Mouse (Mus musculus): Measurements from ENCODE around the gene Kif1bp. TPM values are rescaled to one million over a fixed set of nuclear protein-coding genes. Genes with fewer than 3 reads are reported as not detected.

The Kif1bp gene
- polyA plus RNA-seq, 1 experiment from 2014 or later, result 90.4 TPM

DNA sequence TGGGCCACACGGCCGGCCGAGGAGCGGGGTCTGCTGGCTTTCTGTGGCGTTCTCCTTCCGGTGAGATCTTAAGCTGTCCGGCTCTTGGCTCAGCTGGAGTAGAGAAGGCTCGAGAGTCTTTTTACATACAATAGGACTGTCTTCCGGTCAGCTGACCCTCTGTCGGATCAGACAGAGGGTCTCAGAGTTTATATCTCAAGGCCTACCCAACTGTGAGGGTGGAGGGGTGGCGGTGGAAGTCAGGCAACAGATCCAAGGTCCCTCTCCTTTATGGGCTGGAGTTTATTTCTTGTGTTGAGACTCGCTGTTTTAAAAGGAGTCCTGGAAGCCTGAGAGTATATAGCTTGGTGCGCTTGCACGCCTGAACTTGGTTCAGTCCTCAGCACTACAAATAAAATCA lies 50.9 kb downstream of the Kif1bp start, which contains the start of gene Srgn:
Gene Srgn, minus strand, starts transcription at position 101 of the 400 bp plus-strand sequence.
- H3K4me1 ChIP-seq (replicated peaks; ENCODE audit: control insufficient read depth, insufficient read depth, low read length), result no peaks in the 10 kb centered on the region
- no peaks in the 10 kb centered on the region for H3K36me3 ChIP-seq (replicated peaks; ENCODE audit: control insufficient read depth, insufficient read depth)
- no peaks in the 10 kb centered on the region for H3K9me3 ChIP-seq (ENCODE audit: control insufficient read depth, low read length)
- H3K27me3 ChIP-seq (ENCODE audit: control insufficient read depth, insufficient read depth, low read length), result no peaks in the 10 kb centered on the region
- no peak within 1 kb of the TSS for H3K4me2 ChIP-seq (replicated peaks)
- no peak within 1 kb of the TSS for H3K9ac ChIP-seq
- ATAC-seq (ENCODE audit: low FRiP score) (no peak), DNase-seq (ENCODE audit: low spot score) (no peak)
- WGBS, result 90% methylated on average over 14 of the region's 14 CpGs
- no peak within 1 kb of the TSS for H3K27ac ChIP-seq
- no peak within 1 kb of the TSS for H3K4me3 ChIP-seq (replicated peaks; ENCODE audit: low read length)

DNA sequence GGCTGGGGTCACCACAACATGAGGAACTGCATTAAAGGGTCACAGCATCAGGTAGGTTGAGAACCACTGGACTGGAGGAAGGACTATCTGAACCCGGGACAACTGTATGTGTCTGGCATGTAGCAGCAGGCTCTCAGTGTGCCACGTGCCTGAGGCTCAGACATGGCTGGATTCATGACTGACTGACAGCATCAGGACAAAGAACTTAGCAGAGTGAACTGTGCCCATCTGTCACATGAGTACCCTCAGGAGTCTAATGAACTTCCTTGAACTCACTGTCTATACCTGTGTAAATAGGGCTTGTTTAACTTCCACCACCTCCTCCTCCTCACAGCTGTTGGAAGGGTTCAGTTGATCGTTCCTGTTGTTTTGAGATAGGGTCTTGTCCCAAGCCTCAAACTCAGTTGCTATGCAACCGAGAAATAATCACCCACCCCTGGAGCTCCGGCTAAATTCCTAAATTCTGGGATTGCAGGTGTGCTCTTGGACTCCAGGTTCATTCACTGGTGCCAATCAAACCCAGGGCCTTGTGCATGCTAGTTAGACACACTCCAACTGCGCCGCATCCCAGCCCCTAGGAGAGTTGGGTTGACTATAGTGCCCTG lies 55.8 kb downstream of the Kif1bp start:
- H3K36me3 ChIP-seq (replicated peaks; ENCODE audit: control insufficient read depth, insufficient read depth), result no peaks in the 10 kb centered on the region
- WGBS, result 82% methylated on average over 7 of the region's 7 CpGs
- no peaks in the 10 kb centered on the region for H3K27me3 ChIP-seq (ENCODE audit: control insufficient read depth, insufficient read depth, low read length)
- DNase-seq (ENCODE audit: low spot score) (no peak), ATAC-seq (ENCODE audit: low FRiP score) (no peak)
- no peak overlapping the region for H3K9ac ChIP-seq
- no peaks in the 10 kb centered on the region for H3K4me1 ChIP-seq (replicated peaks; ENCODE audit: control insufficient read depth, insufficient read depth, low read length)
- H3K4me2 ChIP-seq (replicated peaks), result no peak overlapping the region
- H3K4me3 ChIP-seq (replicated peaks; ENCODE audit: low read length), result no peak overlapping the region
- no peaks in the 10 kb centered on the region for H3K9me3 ChIP-seq (ENCODE audit: control insufficient read depth, low read length)
- no peak overlapping the region for H3K27ac ChIP-seq

DNA sequence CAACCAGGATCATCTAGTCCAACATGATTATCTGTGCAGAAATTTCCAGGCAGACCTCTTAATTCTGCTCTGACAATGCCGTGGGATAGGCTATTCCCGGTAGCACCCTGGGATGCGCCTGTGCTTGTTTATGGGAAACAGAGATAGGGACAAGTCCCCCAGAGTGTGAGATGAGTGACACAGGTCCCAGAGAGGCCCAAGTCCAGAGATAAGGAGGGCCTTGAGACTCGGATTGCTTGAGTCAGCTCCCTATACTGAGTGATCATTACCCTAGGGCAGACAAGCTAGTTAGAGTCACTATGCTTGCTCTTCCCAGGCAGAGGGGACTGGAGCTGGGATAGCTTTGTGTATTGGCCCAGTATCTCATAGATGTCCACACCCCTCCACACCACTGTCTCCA lies 56.5 kb downstream of the Kif1bp start:
- 69% methylated on average over 4 of the region's 4 CpGs for WGBS
- no peaks in the 10 kb centered on the region for H3K4me1 ChIP-seq (replicated peaks; ENCODE audit: control insufficient read depth, insufficient read depth, low read length)
- H3K9ac ChIP-seq, result no peak overlapping the region
- no peak overlapping the region for H3K27ac ChIP-seq
- H3K9me3 ChIP-seq (ENCODE audit: control insufficient read depth, low read length), result no peaks in the 10 kb centered on the region
- H3K36me3 ChIP-seq (replicated peaks; ENCODE audit: control insufficient read depth, insufficient read depth), result no peaks in the 10 kb centered on the region
- DNase-seq (ENCODE audit: low spot score) (no peak), ATAC-seq (ENCODE audit: low FRiP score) (no peak)
- no peak overlapping the region for H3K4me2 ChIP-seq (replicated peaks)
- no peak overlapping the region for H3K4me3 ChIP-seq (replicated peaks; ENCODE audit: low read length)
- no peaks in the 10 kb centered on the region for H3K27me3 ChIP-seq (ENCODE audit: control insufficient read depth, insufficient read depth, low read length)

- Histone ChIP-seq H3K4me2 (replicated peaks) (no peak overlapping the region), H3K27ac (no peak overlapping the region), H3K9ac (no peak overlapping the region), H3K9me3 (ENCODE audit: control insufficient read depth, low read length) (no peaks in the 10 kb centered on the region), H3K36me3 (replicated peaks; ENCODE audit: control insufficient read depth, insufficient read depth) (no peaks in the 10 kb centered on the region), H3K27me3 (ENCODE audit: control insufficient read depth, insufficient read depth, low read length) (no peaks in the 10 kb centered on the region), H3K4me3 (replicated peaks; ENCODE audit: low read length) (no peak overlapping the region), H3K4me1 (replicated peaks; ENCODE audit: control insufficient read depth, insufficient read depth, low read length) (no peaks in the 10 kb centered on the region)
- ATAC-seq (ENCODE audit: low FRiP score) (no peak), DNase-seq (ENCODE audit: low spot score) (no peak)
- 80% methylated on average over 2 of the region's 2 CpGs for WGBS
Observed at GRCm38 (mm10) chr10:62520911-62521310, 57.3 kb downstream of the Kif1bp start.

DNA sequence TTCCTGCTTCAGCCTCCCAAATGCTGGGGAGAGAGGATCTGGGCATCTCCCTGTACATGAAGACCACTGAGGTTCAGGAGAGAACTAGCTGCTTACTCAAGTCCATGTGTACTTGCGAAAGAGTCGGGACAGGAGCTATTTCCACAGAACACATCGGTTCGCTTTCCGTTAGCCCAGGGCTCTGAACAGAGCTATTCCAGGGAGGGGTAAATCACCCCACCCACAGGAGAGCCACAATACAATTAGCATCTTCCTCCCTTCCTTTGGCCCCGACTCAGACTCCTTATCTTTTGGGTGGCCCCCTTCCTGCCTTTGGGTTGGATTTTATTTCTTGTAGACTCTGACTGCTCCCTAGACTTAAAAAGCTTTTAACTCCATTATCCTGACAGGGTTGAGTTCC lies 60.7 kb downstream of the Kif1bp start:
- no peaks in the 10 kb centered on the region for H3K36me3 ChIP-seq (replicated peaks; ENCODE audit: control insufficient read depth, insufficient read depth)
- H3K27me3 ChIP-seq (ENCODE audit: control insufficient read depth, insufficient read depth, low read length), result no peaks in the 10 kb centered on the region
- 85% methylated on average over 6 of the region's 6 CpGs for WGBS
- no peak overlapping the region for H3K4me3 ChIP-seq (replicated peaks; ENCODE audit: low read length)
- no peaks in the 10 kb centered on the region for H3K9me3 ChIP-seq (ENCODE audit: control insufficient read depth, low read length)
- no peak overlapping the region for H3K27ac ChIP-seq
- DNase-seq (ENCODE audit: low spot score) (no peak), ATAC-seq (ENCODE audit: low FRiP score) (no peak)
- H3K4me2 ChIP-seq (replicated peaks), result no peak overlapping the region
- H3K4me1 ChIP-seq (replicated peaks; ENCODE audit: control insufficient read depth, insufficient read depth, low read length), result no peaks in the 10 kb centered on the region
- H3K9ac ChIP-seq, result no peak overlapping the region

DNA sequence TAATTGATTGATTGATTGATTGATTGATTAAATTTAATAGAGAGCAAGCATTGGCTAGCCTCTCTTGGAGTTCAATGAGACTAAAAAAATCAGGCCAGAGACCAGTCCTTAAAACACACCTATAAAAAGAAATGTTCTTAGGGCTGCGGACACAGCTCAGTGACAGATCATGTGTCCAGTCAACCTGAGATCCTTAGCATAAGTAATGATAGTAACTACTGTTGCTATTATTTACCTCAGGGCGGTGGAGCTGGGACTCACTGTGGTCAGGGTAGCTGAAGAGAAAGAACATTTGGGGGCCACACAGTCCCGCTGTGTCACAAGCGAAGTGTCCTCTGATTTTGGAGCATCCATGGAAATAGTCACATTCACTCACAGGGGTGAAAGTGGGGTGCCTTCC lies 65.4 kb downstream of the Kif1bp start:
- Histone ChIP-seq H3K9me3 (ENCODE audit: control insufficient read depth, low read length) (no peaks in the 10 kb centered on the region), H3K27me3 (ENCODE audit: control insufficient read depth, insufficient read depth, low read length) (peaks cover 1% of the 10 kb centered on the region; the same call in 1 of the 2 replicates), H3K4me3 (replicated peaks; ENCODE audit: low read length) (no peak overlapping the region), H3K36me3 (replicated peaks; ENCODE audit: control insufficient read depth, insufficient read depth) (no peaks in the 10 kb centered on the region), H3K4me2 (replicated peaks) (no peak overlapping the region), H3K4me1 (replicated peaks; ENCODE audit: control insufficient read depth, insufficient read depth, low read length) (no peaks in the 10 kb centered on the region), H3K9ac (no peak overlapping the region), H3K27ac (no peak overlapping the region)
- no peak for DNase-seq (ENCODE audit: low spot score)
- ATAC-seq (ENCODE audit: low FRiP score), result no peak
- 97% methylated on average over 4 of the region's 4 CpGs for WGBS

GRCm38 (mm10) chr10:62511528-62511927 lies 66.7 kb downstream of the Kif1bp start:
- no peak overlapping the region for H3K9ac ChIP-seq
- H3K27ac ChIP-seq, result no peak overlapping the region
- H3K27me3 ChIP-seq (ENCODE audit: control insufficient read depth, insufficient read depth, low read length), result peaks cover 7% of the 10 kb centered on the region
- no peaks in the 10 kb centered on the region for H3K36me3 ChIP-seq (replicated peaks; ENCODE audit: control insufficient read depth, insufficient read depth)
- H3K4me1 ChIP-seq (replicated peaks; ENCODE audit: control insufficient read depth, insufficient read depth, low read length), result no peaks in the 10 kb centered on the region
- H3K4me3 ChIP-seq (replicated peaks; ENCODE audit: low read length), result no peak overlapping the region
- DNase-seq (ENCODE audit: low spot score) (no peak), ATAC-seq (ENCODE audit: low FRiP score) (no peak)
- 84% methylated on average over 6 of the region's 6 CpGs for WGBS
- no peaks in the 10 kb centered on the region for H3K9me3 ChIP-seq (ENCODE audit: control insufficient read depth, low read length)
- H3K4me2 ChIP-seq (replicated peaks), result no peak overlapping the region

- DNase-seq (ENCODE audit: low spot score) (no peak), ATAC-seq (ENCODE audit: low FRiP score) (no peak)
- Histone ChIP-seq H3K36me3 (replicated peaks; ENCODE audit: control insufficient read depth, insufficient read depth) (no peaks in the 10 kb centered on the region), H3K4me1 (replicated peaks; ENCODE audit: control insufficient read depth, insufficient read depth, low read length) (no peaks in the 10 kb centered on the region), H3K4me3 (replicated peaks; ENCODE audit: low read length) (no peak overlapping the region), H3K9ac (no peak overlapping the region), H3K27ac (no peak overlapping the region), H3K9me3 (ENCODE audit: control insufficient read depth, low read length) (no peaks in the 10 kb centered on the region), H3K4me2 (replicated peaks) (no peak overlapping the region), H3K27me3 (ENCODE audit: control insufficient read depth, insufficient read depth, low read length) (peaks cover 7% of the 10 kb centered on the region)
- 71% methylated on average over 11 of the region's 11 CpGs for WGBS
Observed at GRCm38 (mm10) chr10:62509032-62509656, 69.1 kb downstream of the Kif1bp start.

GRCm38 (mm10) chr10:62508459-62508858 lies 69.8 kb downstream of the Kif1bp start:
- Histone ChIP-seq H3K9me3 (ENCODE audit: control insufficient read depth, low read length) (no peaks in the 10 kb centered on the region), H3K27ac (no peak overlapping the region), H3K36me3 (replicated peaks; ENCODE audit: control insufficient read depth, insufficient read depth) (no peaks in the 10 kb centered on the region), H3K4me1 (replicated peaks; ENCODE audit: control insufficient read depth, insufficient read depth, low read length) (no peaks in the 10 kb centered on the region), H3K4me3 (replicated peaks; ENCODE audit: low read length) (peak overlapping the region; percentile 11; the same call in 1 of the 2 replicates), H3K27me3 (ENCODE audit: control insufficient read depth, insufficient read depth, low read length) (peaks cover 7% of the 10 kb centered on the region), H3K9ac (peak overlapping the region; percentile 8; the same call in 1 of the 2 replicates), H3K4me2 (replicated peaks) (peak overlapping the region; percentile 42)
- DNase-seq (ENCODE audit: low spot score), result no peak
- ATAC-seq (ENCODE audit: low FRiP score), result no peak
- WGBS, result 15% methylated on average over 11 of the region's 11 CpGs

All from hindbrain, embryonic 14.5 days (tissue).